Mouse (Mus musculus) heart, embryonic 10.5 days (tissue): ENCODE results near the gene F10. TPM values are rescaled to one million over a fixed set of nuclear protein-coding genes. Genes with fewer than 3 reads are reported as not detected.

Experiments used
- DNase-seq: peaks from one replicate; pipeline ENCODE4 v3.0.0-alpha.2; 2017; ENCODE audit warnings: low spot score
- H3K27ac ChIP-seq: fragments of 300-500 bp; sonication (generic); 2 replicates; pipeline ENCODE4 v1.5.1; 2016; ENCODE audit warnings: mild to moderate bottlenecking
- H3K27me3 ChIP-seq: fragments of 300-500 bp; sonication (generic); 2 replicates; pipeline ENCODE4 v1.6.1; 2016; ENCODE audit warnings: mild to moderate bottlenecking; ENCODE audit not compliant: poor library complexity, insufficient read depth, severe bottlenecking
- H3K36me3 ChIP-seq: fragments of 300-500 bp; sonication (generic); 2 replicates; pipeline ENCODE4 v1.6.1; 2016; ENCODE audit warnings: mild to moderate bottlenecking, moderate library complexity
- H3K4me1 ChIP-seq: fragments of 300-500 bp; sonication (generic); 2 replicates; pipeline ENCODE4 v1.6.1; 2016; ENCODE audit warnings: mild to moderate bottlenecking
- H3K4me3 ChIP-seq: fragments of 300-500 bp; sonication (generic); 2 replicates; pipeline ENCODE4 v1.5.1; 2016; ENCODE audit warnings: mild to moderate bottlenecking, moderate library complexity
- H3K9me3 ChIP-seq: fragments of 300-500 bp; sonication (generic); 2 replicates; pipeline ENCODE4 v1.6.1; 2016; ENCODE audit warnings: mild to moderate bottlenecking, moderate library complexity
- whole genome bisulfite sequencing: fragments of 180-500 bp; shearing (Covaris S2); methylation state at CpG from one replicate; pipeline ENCODE4 v1.1.7; 2016; 5-methylcytosine and 5-hydroxymethylcytosine counted together
- polyA plus RNA-seq: library from polyadenylated mRNA; unstranded; fragments of >200 nt; fragmentation: Nextera tagmentation; extraction: Ambion mirVana; gene quantifications from 2 replicates; pipeline ENCODE4 v1.2.1, GENCODE M21; 2016

F10 gene
- 3.4 and 12.1 TPM in 2 replicates for polyA plus RNA-seq

- Histone ChIP-seq H3K4me3 (no peak within 1 kb of the TSS), H3K27me3 (no peaks in the 10 kb centered on the region), H3K36me3 (no peaks in the 10 kb centered on the region), H3K9me3 (no peaks in the 10 kb centered on the region), H3K4me1 (peaks cover 38% of the 10 kb centered on the region), H3K27ac (peak within 1 kb of the TSS; percentile 78)
- 54% methylated on average over 7 of the region's 7 CpGs for WGBS
- no peak for DNase-seq
These were observed at the start of gene F10 for GRCm38 (mm10) chr8:13037015-13037414. TSS of gene F10 (plus strand) at chr8:13037308.

- Histone ChIP-seq H3K9me3 (no peaks in the 10 kb centered on the region), H3K27ac (peak overlapping the region; percentile 49; the same call in 1 of the 2 replicates), H3K36me3 (no peaks in the 10 kb centered on the region; the same call in 1 of the 2 replicates), H3K4me1 (peaks cover 17% of the 10 kb centered on the region), H3K27me3 (no peaks in the 10 kb centered on the region), H3K4me3 (no peak overlapping the region)
- 53% methylated on average over 8 of the region's 8 CpGs for WGBS
- DNase-seq, result no peak
These were observed 49.5 kb upstream of the F10 start for GRCm38 (mm10) chr8:12987571-12987970.

GRCm38 (mm10) chr8:12988722-12989430 lies 48.2 kb upstream of the F10 start:
- Histone ChIP-seq H3K4me1 (peaks cover 23% of the 10 kb centered on the region), H3K36me3 (no peaks in the 10 kb centered on the region; the same call in 1 of the 2 replicates), H3K4me3 (no peak overlapping the region), H3K27me3 (no peaks in the 10 kb centered on the region), H3K9me3 (no peaks in the 10 kb centered on the region), H3K27ac (no peak overlapping the region)
- WGBS, result 75% methylated on average over 13 of the region's 13 CpGs
- DNase-seq, result no peak

- H3K9me3 ChIP-seq, result no peaks in the 10 kb centered on the region
- no peaks in the 10 kb centered on the region for H3K36me3 ChIP-seq
- H3K4me1 ChIP-seq, result peaks cover 33% of the 10 kb centered on the region
- 81% methylated on average over 10 of the region's 10 CpGs for WGBS
- no peak for DNase-seq
- H3K27ac ChIP-seq, result peak overlapping the region; percentile 52; the same call in 1 of the 2 replicates
- no peak overlapping the region for H3K4me3 ChIP-seq
- H3K27me3 ChIP-seq, result no peaks in the 10 kb centered on the region
These were observed 45.7 kb upstream of the F10 start for GRCm38 (mm10) chr8:12991411-12991810.

- WGBS, result 60% methylated on average over 5 of the region's 5 CpGs
- no peaks in the 10 kb centered on the region for H3K9me3 ChIP-seq
- no peaks in the 10 kb centered on the region; the same call in 1 of the 2 replicates for H3K27me3 ChIP-seq
- H3K4me1 ChIP-seq, result peaks cover 50% of the 10 kb centered on the region
- no peaks in the 10 kb centered on the region for H3K36me3 ChIP-seq
- no peak overlapping the region for H3K4me3 ChIP-seq
- DNase-seq, result no peak
- no peak overlapping the region for H3K27ac ChIP-seq
These were observed 42.6 kb upstream of the F10 start for GRCm38 (mm10) chr8:12994468-12994867.

- no peaks in the 10 kb centered on the region; the same call in 1 of the 2 replicates for H3K27me3 ChIP-seq
- H3K36me3 ChIP-seq, result peaks cover 4% of the 10 kb centered on the region; the same call in 1 of the 2 replicates
- no peaks in the 10 kb centered on the region for H3K9me3 ChIP-seq
- H3K4me1 ChIP-seq, result peaks cover 55% of the 10 kb centered on the region
- no peak overlapping the region for H3K27ac ChIP-seq
- WGBS, result 78% methylated on average over 5 of the region's 5 CpGs
- H3K4me3 ChIP-seq, result no peak overlapping the region
- no peak for DNase-seq
These were observed 41.6 kb upstream of the F10 start for GRCm38 (mm10) chr8:12995481-12995880.

GRCm38 (mm10) chr8:12996831-12997275 lies 40.3 kb upstream of the F10 start:
- no peaks in the 10 kb centered on the region for H3K9me3 ChIP-seq
- H3K27me3 ChIP-seq, result no peaks in the 10 kb centered on the region; the same call in 1 of the 2 replicates
- peaks cover 14% of the 10 kb centered on the region for H3K36me3 ChIP-seq
- H3K4me1 ChIP-seq, result peaks cover 66% of the 10 kb centered on the region
- 34% methylated on average over 8 of the region's 8 CpGs for WGBS
- peak overlapping the region; percentile 63 for H3K27ac ChIP-seq
- no peak for DNase-seq
- 0 out of 2 replicates have a peak overlapping the region, but pooled peaks have one; percentile 5 for H3K4me3 ChIP-seq

- peaks cover 24% of the 10 kb centered on the region for H3K36me3 ChIP-seq
- no peak for DNase-seq
- 74% methylated on average over 8 of the region's 8 CpGs for WGBS
- H3K27ac ChIP-seq, result peak overlapping the region; percentile 36; the same call in 1 of the 2 replicates
- H3K27me3 ChIP-seq, result no peaks in the 10 kb centered on the region; the same call in 1 of the 2 replicates
- no peak overlapping the region for H3K4me3 ChIP-seq
- H3K4me1 ChIP-seq, result peaks cover 52% of the 10 kb centered on the region
- no peaks in the 10 kb centered on the region for H3K9me3 ChIP-seq
These were observed 38.8 kb upstream of the F10 start for GRCm38 (mm10) chr8:12998331-12998730.

GRCm38 (mm10) chr8:12999793-13000192 lies 37.3 kb upstream of the F10 start:
- peaks cover 45% of the 10 kb centered on the region for H3K4me1 ChIP-seq
- no peak overlapping the region for H3K27ac ChIP-seq
- H3K9me3 ChIP-seq, result no peaks in the 10 kb centered on the region
- peaks cover 34% of the 10 kb centered on the region for H3K36me3 ChIP-seq
- 78% methylated on average over 9 of the region's 9 CpGs for WGBS
- no peak for DNase-seq
- H3K27me3 ChIP-seq, result no peaks in the 10 kb centered on the region; the same call in 1 of the 2 replicates
- H3K4me3 ChIP-seq, result no peak overlapping the region

GRCm38 (mm10) chr8:13007458-13007857 lies 29.6 kb upstream of the F10 start:
- H3K9me3 ChIP-seq, result peaks cover 9% of the 10 kb centered on the region; the same call in 1 of the 2 replicates
- H3K4me3 ChIP-seq, result no peak overlapping the region
- H3K27me3 ChIP-seq, result peaks cover 8% of the 10 kb centered on the region; the same call in 1 of the 2 replicates
- peaks cover 26% of the 10 kb centered on the region for H3K4me1 ChIP-seq
- no peak for DNase-seq
- 45% methylated on average over 4 of the region's 4 CpGs for WGBS
- peak overlapping the region; percentile 67 for H3K27ac ChIP-seq
- H3K36me3 ChIP-seq, result peaks cover 36% of the 10 kb centered on the region

GRCm38 (mm10) chr8:13010313-13010712 lies 26.8 kb upstream of the F10 start:
- peaks cover 39% of the 10 kb centered on the region for H3K36me3 ChIP-seq
- WGBS, result 42% methylated on average over 4 of the region's 4 CpGs
- H3K27ac ChIP-seq, result no peak overlapping the region
- H3K9me3 ChIP-seq, result peaks cover 9% of the 10 kb centered on the region; the same call in 1 of the 2 replicates
- H3K27me3 ChIP-seq, result peaks cover 11% of the 10 kb centered on the region; the same call in 1 of the 2 replicates
- no peak overlapping the region for H3K4me3 ChIP-seq
- peaks cover 30% of the 10 kb centered on the region for H3K4me1 ChIP-seq
- no peak for DNase-seq

GRCm38 (mm10) chr8:13019560-13019959 lies 17.5 kb upstream of the F10 start:
- DNase-seq, result no peak
- Histone ChIP-seq H3K27me3 (no peaks in the 10 kb centered on the region), H3K36me3 (0 out of 2 replicates have a peak, but pooled peaks cover 5% of the 10 kb centered on the region), H3K9me3 (no peaks in the 10 kb centered on the region), H3K4me1 (0 out of 2 replicates have a peak, but pooled peaks cover 9% of the 10 kb centered on the region), H3K27ac (no peak overlapping the region), H3K4me3 (no peak overlapping the region)
- WGBS, result 62% methylated on average over 4 of the region's 4 CpGs

- DNase-seq, result no peak
- no peak overlapping the region for H3K4me3 ChIP-seq
- H3K27me3 ChIP-seq, result no peaks in the 10 kb centered on the region
- H3K4me1 ChIP-seq, result peaks cover 10% of the 10 kb centered on the region
- H3K36me3 ChIP-seq, result no peaks in the 10 kb centered on the region
- no peaks in the 10 kb centered on the region for H3K9me3 ChIP-seq
- H3K27ac ChIP-seq, result no peak overlapping the region
- WGBS, result 89% methylated on average over 8 of the region's 8 CpGs
These were observed 15.3 kb upstream of the F10 start for GRCm38 (mm10) chr8:13021830-13022229.
